Mouse (Mus musculus): ENCODE data around the gene Eif2b3.

- TF ChIP-seq POLR2A (IDR thresholded peaks at IDR 0.05; ENCODE audit: insufficient read depth, low read length) (no peak), EP300 (IDR thresholded peaks at IDR 0.05; ENCODE audit: insufficient read depth, low read depth, low read length) (no peak)
These were observed 91.8 kb downstream of the Eif2b3 start for GRCm38 (mm10) chr4:117110985-117111384.

All from ES-Bruce4 (cell line).